Mouse (Mus musculus) limb, embryonic 11.5 days (tissue): ENCODE data around the gene Dcbld2. TPM values are rescaled to one million over a fixed set of nuclear protein-coding genes. Genes with fewer than 3 reads are reported as not detected.

Source experiments
- ATAC-seq: fragments of 200-750 bp; cut with Nextera tagmentation; 2 replicates; pipeline ENCODE4 v1.8.0; 2017; ENCODE audit warnings: low read depth; ENCODE audit not compliant: insufficient number of reproducible peaks, low FRiP score, low TSS enrichment
- DNase-seq: peaks from one replicate; pipeline ENCODE4 v3.0.0-alpha.2; 2015; ENCODE audit warnings: low spot score
- H3K27ac ChIP-seq: fragments of 300-500 bp; sonication (generic); replicated peaks from 2 replicates; pipeline ENCODE4 v1.5.1; 2014; ENCODE audit warnings: low read depth, mild to moderate bottlenecking, low read length
- H3K27me3 ChIP-seq: fragments of 300-500 bp; sonication (generic); 2 replicates; pipeline ENCODE4 v1.6.1; 2014; ENCODE audit warnings: mild to moderate bottlenecking, low read length, mixed read lengths; ENCODE audit not compliant: control insufficient read depth, insufficient read depth
- H3K36me3 ChIP-seq: fragments of 300-500 bp; sonication (generic); 2 replicates; pipeline ENCODE4 v1.6.1; 2014; ENCODE audit warnings: mild to moderate bottlenecking, low read length, moderate library complexity, mixed read lengths; ENCODE audit not compliant: control insufficient read depth, insufficient read depth
- H3K4me1 ChIP-seq: fragments of 300-500 bp; sonication (generic); 2 replicates; pipeline ENCODE4 v1.6.1; 2014; ENCODE audit warnings: low read length, mixed read lengths; ENCODE audit not compliant: control insufficient read depth, insufficient read depth
- H3K4me2 ChIP-seq: fragments of 300-500 bp; sonication (generic); 2 replicates; pipeline ENCODE4 v1.6.1; 2014; ENCODE audit warnings: low read depth, mild to moderate bottlenecking, moderate library complexity; ENCODE audit not compliant: severe bottlenecking
- H3K4me3 ChIP-seq: fragments of 300-500 bp; sonication (generic); 2 replicates; pipeline ENCODE4 v1.5.1; 2014; ENCODE audit warnings: low read depth, low read length
- H3K9ac ChIP-seq: fragments of 300-500 bp; sonication (generic); 2 replicates; pipeline ENCODE4 v1.6.1; 2014; ENCODE audit warnings: mild to moderate bottlenecking, low read length
- H3K9me3 ChIP-seq: fragments of 300-500 bp; sonication (generic); 2 replicates; pipeline ENCODE4 v1.6.1; 2016; ENCODE audit warnings: low read length; ENCODE audit not compliant: control insufficient read depth
- WGBS: fragments of 180-500 bp; shearing (Covaris S2); extraction: QIAGEN DNeasy Blood & Tissue Kit; methylation state at CpG from one replicate; pipeline ENCODE4 v1.1.7; 2014; 5-methylcytosine and 5-hydroxymethylcytosine counted together
- polyA plus RNA-seq: library from polyadenylated mRNA; unstranded; fragments of >200 nt; fragmentation: Nextera tagmentation; extraction: Ambion mirVana; gene quantifications from 2 replicates; pipeline ENCODE4 v1.2.1, GENCODE M21; 2014

Dcbld2 gene
- polyA plus RNA-seq, 1 experiment from 2014 or later = 10.2 TPM

DNA sequence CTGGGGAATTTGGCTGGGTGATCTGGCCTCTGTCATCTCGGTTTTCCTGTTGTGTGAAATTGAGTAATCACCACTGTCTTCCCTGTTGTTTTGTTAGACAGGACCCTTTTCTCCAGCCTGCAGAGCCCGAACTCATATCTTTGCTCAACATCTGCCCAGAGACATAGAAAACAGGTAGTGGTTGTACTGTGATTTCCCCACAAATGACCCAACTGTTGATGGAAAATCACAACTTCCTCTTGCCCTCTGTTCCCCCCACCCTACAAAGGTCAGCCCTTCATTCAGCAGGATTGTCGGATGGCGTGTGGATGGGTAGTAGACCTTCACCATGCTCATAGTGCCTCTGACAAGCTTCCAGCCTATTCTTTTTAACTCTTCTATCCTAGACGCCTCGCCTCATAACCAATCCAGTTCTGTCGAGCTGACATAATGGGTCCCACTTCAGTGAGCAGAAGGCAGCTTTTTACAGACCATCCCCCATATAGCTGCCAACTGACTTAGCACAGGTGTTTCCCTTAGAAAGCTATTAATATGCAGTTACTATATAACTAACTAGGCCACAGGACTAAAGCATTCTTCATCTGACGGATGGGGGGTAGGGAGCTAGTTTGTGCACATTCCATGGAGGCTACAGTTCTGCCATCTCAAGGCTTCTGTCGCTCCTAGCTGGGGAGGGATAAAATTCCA is 73.1 kb downstream of the Dcbld2 start:
- Histone ChIP-seq H3K4me1 (no peaks in the 10 kb centered on the region), H3K27me3 (no peaks in the 10 kb centered on the region), H3K9ac (no peak overlapping the region), H3K9me3 (no peaks in the 10 kb centered on the region), H3K36me3 (peaks cover 3% of the 10 kb centered on the region; the same call in 1 of the 2 replicates), H3K27ac (no peak overlapping the region), H3K4me3 (no peak overlapping the region), H3K4me2 (no peak overlapping the region)
- whole genome bisulfite sequencing = 85% methylated on average over 9 of the region's 9 CpGs
- DNase-seq = no peak
- ATAC-seq = no peak

DNA sequence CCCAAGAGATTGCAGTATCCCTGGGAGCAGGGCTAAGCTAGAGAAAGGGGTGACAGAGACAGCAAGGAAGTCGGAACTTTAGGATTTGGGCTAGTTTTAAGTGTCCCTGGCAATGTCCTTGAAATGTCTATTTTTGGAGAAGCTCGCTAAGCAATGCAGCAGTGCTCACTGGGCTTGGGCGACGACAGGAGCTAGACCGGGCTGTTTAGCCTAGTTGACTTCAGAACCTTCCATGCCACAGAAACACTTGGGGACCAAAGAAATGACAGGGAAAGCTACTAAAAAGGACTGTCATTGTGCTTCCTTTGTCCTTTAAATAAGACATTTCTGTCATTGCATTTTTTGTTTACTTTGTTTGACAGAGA is 73.6 kb downstream of the Dcbld2 start:
- 90% methylated on average over 5 of the region's 5 CpGs for WGBS
- Histone ChIP-seq H3K9me3 (no peaks in the 10 kb centered on the region), H3K9ac (no peak overlapping the region), H3K27me3 (no peaks in the 10 kb centered on the region), H3K27ac (no peak overlapping the region), H3K4me2 (no peak overlapping the region), H3K36me3 (peaks cover 3% of the 10 kb centered on the region; the same call in 1 of the 2 replicates), H3K4me1 (no peaks in the 10 kb centered on the region), H3K4me3 (no peak overlapping the region)
- no peak for DNase-seq
- no peak for ATAC-seq

DNA sequence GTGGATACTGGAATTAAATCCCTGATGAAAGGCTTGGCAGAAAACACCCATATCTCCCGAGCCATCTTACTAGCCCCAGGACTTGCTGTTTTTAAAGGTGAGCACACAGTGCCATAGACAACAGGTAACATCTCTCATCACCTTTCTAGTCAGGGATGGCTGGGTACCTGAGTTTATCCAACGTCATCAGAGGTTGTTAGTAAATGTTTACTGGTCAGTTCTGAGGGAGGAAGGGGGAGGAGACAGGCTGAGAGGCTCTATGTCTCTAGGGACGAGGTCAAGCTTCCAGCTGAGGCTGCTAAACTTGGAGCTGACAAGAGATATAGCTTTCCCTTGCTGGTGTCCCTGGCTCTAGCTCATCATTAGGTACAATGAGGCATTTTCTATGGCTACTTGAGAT is 74.1 kb downstream of the Dcbld2 start:
- no peak for ATAC-seq
- Histone ChIP-seq H3K9ac (no peak overlapping the region), H3K27ac (no peak overlapping the region), H3K4me3 (no peak overlapping the region), H3K27me3 (no peaks in the 10 kb centered on the region), H3K36me3 (peaks cover 3% of the 10 kb centered on the region; the same call in 1 of the 2 replicates), H3K4me2 (no peak overlapping the region), H3K9me3 (no peaks in the 10 kb centered on the region), H3K4me1 (no peaks in the 10 kb centered on the region)
- WGBS = 68% methylated on average over 3 of the region's 3 CpGs
- DNase-seq = no peak

GRCm38 (mm10) chr16:58487861-58488260 is 79.6 kb downstream of the Dcbld2 start:
- Histone ChIP-seq H3K9ac (no peak overlapping the region), H3K27ac (no peak overlapping the region), H3K27me3 (no peaks in the 10 kb centered on the region), H3K4me1 (no peaks in the 10 kb centered on the region), H3K4me2 (no peak overlapping the region), H3K36me3 (0 out of 2 replicates have a peak, but pooled peaks cover 2% of the 10 kb centered on the region), H3K9me3 (no peaks in the 10 kb centered on the region), H3K4me3 (no peak overlapping the region)
- no peak for DNase-seq
- 88% methylated on average over 6 of the region's 6 CpGs for WGBS
- no peak for ATAC-seq

GRCm38 (mm10) chr16:58496791-58497190 is 88.5 kb downstream of the Dcbld2 start:
- Histone ChIP-seq H3K4me1 (0 out of 2 replicates have a peak, but pooled peaks cover 2% of the 10 kb centered on the region), H3K9ac (no peak overlapping the region), H3K27me3 (no peaks in the 10 kb centered on the region), H3K9me3 (no peaks in the 10 kb centered on the region), H3K4me2 (no peak overlapping the region), H3K27ac (no peak overlapping the region), H3K36me3 (no peaks in the 10 kb centered on the region), H3K4me3 (no peak overlapping the region)
- ATAC-seq = no peak
- no peak for DNase-seq

- H3K4me1 ChIP-seq = 0 out of 2 replicates have a peak, but pooled peaks cover 5% of the 10 kb centered on the region
- H3K4me2 ChIP-seq = no peak overlapping the region
- no peak overlapping the region for H3K4me3 ChIP-seq
- H3K9me3 ChIP-seq = no peaks in the 10 kb centered on the region
- no peak for ATAC-seq
- 82% methylated on average over 9 of the region's 9 CpGs for WGBS
- H3K9ac ChIP-seq = no peak overlapping the region
- no peak overlapping the region for H3K27ac ChIP-seq
- H3K36me3 ChIP-seq = no peaks in the 10 kb centered on the region
- DNase-seq = no peak
- no peaks in the 10 kb centered on the region for H3K27me3 ChIP-seq
Observed at GRCm38 (mm10) chr16:58497886-58498713, 89.9 kb downstream of the Dcbld2 start.

DNA sequence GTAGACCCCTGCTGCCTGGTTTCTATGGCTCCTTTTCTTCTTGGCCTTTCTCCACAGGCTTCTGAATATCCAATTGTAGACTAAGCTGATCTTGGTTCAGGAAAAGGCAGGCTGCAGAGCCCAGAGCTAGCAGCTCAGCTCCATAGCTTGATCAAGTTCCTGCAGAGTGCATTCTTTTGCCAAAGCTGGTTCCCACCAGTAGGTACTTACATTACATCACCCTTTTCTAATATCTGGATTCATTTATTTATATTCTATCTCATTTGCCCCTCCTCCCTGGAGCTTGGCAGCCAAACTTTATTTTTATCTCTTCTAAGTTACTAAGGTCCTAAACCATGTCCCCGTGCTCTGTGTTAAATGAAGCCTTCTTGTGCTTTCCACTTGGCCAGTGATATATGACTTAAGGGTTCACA is 90.9 kb downstream of the Dcbld2 start:
- 47% methylated on average over 1 of the region's 1 CpGs for WGBS
- ATAC-seq (no peak), DNase-seq (no peak)
- no peak overlapping the region for H3K27ac ChIP-seq
- no peaks in the 10 kb centered on the region for H3K9me3 ChIP-seq
- no peaks in the 10 kb centered on the region for H3K27me3 ChIP-seq
- no peak overlapping the region for H3K4me3 ChIP-seq
- no peaks in the 10 kb centered on the region for H3K36me3 ChIP-seq
- H3K9ac ChIP-seq = no peak overlapping the region
- H3K4me1 ChIP-seq = 0 out of 2 replicates have a peak, but pooled peaks cover 5% of the 10 kb centered on the region
- H3K4me2 ChIP-seq = no peak overlapping the region

DNA sequence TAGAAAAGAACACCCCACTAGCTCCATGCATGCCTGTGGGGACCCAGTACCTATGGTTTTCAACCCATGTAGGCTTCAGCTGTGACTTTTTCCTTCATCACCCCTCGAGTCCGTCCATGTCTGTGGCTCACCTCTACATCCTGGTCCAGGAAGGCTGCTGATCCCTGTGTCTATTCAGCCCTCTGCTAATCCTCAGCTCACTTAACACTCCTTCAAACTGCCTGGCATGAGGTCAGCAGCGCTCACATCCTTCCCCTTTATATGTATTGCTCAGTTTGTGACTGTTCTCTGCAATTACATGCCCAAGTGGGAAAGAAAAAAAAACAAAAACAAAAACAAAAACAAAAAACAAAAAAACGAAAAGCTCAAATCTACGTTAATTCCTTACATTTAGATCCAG is 91.4 kb downstream of the Dcbld2 start:
- H3K27ac ChIP-seq = no peak overlapping the region
- WGBS = 83% methylated on average over 5 of the region's 5 CpGs

More for the DNA sequence above, 91.4 kb downstream of the Dcbld2 start:
- 0 out of 2 replicates have a peak, but pooled peaks cover 5% of the 10 kb centered on the region for H3K4me1 ChIP-seq
- H3K27me3 ChIP-seq = no peaks in the 10 kb centered on the region
- DNase-seq (no peak), ATAC-seq (no peak)
- no peaks in the 10 kb centered on the region for H3K9me3 ChIP-seq
- no peak overlapping the region for H3K4me2 ChIP-seq
- no peaks in the 10 kb centered on the region for H3K36me3 ChIP-seq
- no peak overlapping the region for H3K9ac ChIP-seq
- no peak overlapping the region for H3K4me3 ChIP-seq
